Mouse (Mus musculus): ENCODE measurements around the gene Nell2. TPM values are rescaled to one million over a fixed set of nuclear protein-coding genes. Genes with fewer than 3 reads are reported as not detected.

The Nell2 gene
- total and polyA plus RNA-seq, 3 experiments = not detected

DNA sequence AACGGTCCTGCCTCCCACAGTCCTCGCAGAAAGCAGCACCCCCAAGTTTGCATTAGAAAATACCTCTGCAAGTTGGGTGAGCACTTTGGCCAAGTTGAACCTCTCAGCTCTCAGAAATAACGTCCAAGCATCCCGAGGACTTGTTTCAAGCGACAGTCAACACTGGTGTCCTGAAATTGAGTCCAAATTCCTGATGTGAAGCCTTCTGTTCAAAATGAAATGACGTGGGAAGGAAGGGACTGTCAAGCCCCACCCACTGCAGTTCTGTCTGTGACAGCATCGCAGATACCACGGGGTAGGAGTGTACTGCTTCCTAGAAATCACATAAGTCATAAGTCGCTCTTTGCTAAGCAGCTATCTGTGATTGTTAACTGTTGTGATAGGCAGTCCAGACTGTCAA, 342.9 kb downstream of the Nell2 start:
- H3K4me2 ChIP-seq (ENCODE audit: insufficient read depth, low read depth, poor library complexity, severe bottlenecking) = no peak overlapping the region
- dilution Hi-C loops (cut with MboI; ENCODE audit: extremely low pct_ligation_motif_present, extremely low pct_unique_long_range_greater_than_20kb, low sequenced_read_pairs) (no loop called here), in situ Hi-C loops (cut with MboI; ENCODE audit: low pct_ligation_motif_present, low pct_unique_long_range_greater_than_20kb, low sequenced_read_pairs) (no loop called here)
- TF ChIP-seq EP300 (IDR thresholded peaks at IDR 0.05; ENCODE audit: low read length) (no peak), ZMIZ1 (IDR thresholded peaks at IDR 0.05; ENCODE audit: low read depth, low read length) (no peak), ZNF384 (IDR thresholded peaks at IDR 0.05; ENCODE audit: low read depth, low read length) (no peak), MEF2A (IDR thresholded peaks at IDR 0.05; ENCODE audit: borderline replicate concordance, low read depth, low read length) (no peak), MAX (IDR thresholded peaks at IDR 0.05; ENCODE audit: low read length) (no peak), USF2 (conservative IDR thresholded peaks at IDR 0.05; ENCODE audit: low read depth, low read length) (no peak), KAT2A (IDR thresholded peaks at IDR 0.05; ENCODE audit: insufficient replicate concordance, low read length) (no peak), ZC3H11A (IDR thresholded peaks at IDR 0.05; ENCODE audit: low read depth, low read length) (no peak), CHD2 (IDR thresholded peaks at IDR 0.05; ENCODE audit: low read length) (no peak), MAZ (IDR thresholded peaks at IDR 0.05; ENCODE audit: low read depth, low read length) (no peak), SMC3 (IDR thresholded peaks at IDR 0.05; ENCODE audit: low read depth, low read length) (no peak), GABPA (IDR thresholded peaks at IDR 0.05; ENCODE audit: insufficient replicate concordance, low read depth, low read length) (no peak), MAFK (IDR thresholded peaks at IDR 0.05; ENCODE audit: insufficient replicate concordance, low read length) (no peak), JUND (conservative IDR thresholded peaks at IDR 0.05; ENCODE audit: low read depth, low read length) (no peak), MYC (IDR thresholded peaks at IDR 0.05; ENCODE audit: low read depth, low read length) (no peak)
- H3K4me3 ChIP-seq (replicated peaks in 1 of 3; ENCODE audit: low read depth in 2 of 3, low read length in 2 of 3, poor library complexity in 1 of 3) = no peak overlapping the region
- no peaks in the 10 kb centered on the region for H3K79me2 ChIP-seq (replicated peaks; ENCODE audit: control insufficient read depth, extremely low read depth, insufficient read depth, poor library complexity, severe bottlenecking)
- H3K27ac ChIP-seq (ENCODE audit: insufficient read depth, low read depth) = no peak overlapping the region
- H3K9me3 ChIP-seq (replicated peaks; ENCODE audit: low read length) = peaks cover 66% of the 10 kb centered on the region
- H3K27me3 ChIP-seq (replicated peaks) = no peaks in the 10 kb centered on the region
- no peaks in the 10 kb centered on the region for H3K4me1 ChIP-seq (ENCODE audit: control insufficient read depth in 1 of 2, insufficient read depth in 2 of 2)
- H3K36me3 ChIP-seq (replicated peaks in 1 of 2; ENCODE audit: control insufficient read depth in 1 of 2, insufficient read depth in 1 of 2, low read length in 1 of 2) = no peaks in the 10 kb centered on the region
- no peak for DNase-seq (ENCODE audit: extremely low read depth)
- no peak overlapping the region for H3K9ac ChIP-seq (ENCODE audit: insufficient read depth, low read depth)

DNA sequence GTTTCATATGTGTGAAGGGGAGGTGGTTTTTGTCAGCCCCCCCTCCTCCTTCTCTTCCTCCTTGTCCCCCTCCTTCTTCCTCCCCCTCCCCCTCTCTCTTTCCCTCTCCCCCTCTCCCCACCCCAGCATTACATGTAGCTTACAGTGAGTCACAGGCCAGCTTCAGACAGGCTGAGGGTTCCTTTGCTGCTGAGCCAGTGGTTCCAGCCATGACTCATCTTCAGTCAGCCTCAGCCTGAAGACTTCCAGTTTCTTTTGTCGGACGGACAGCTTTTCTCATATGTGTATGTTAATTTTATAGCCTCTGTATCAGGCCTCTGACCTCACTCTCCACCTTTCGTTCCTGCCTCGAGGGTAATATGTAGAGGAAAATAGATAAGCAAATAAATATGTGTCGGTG, 344.9 kb downstream of the Nell2 start:
- H3K27me3 ChIP-seq (replicated peaks) = no peaks in the 10 kb centered on the region
- no peaks in the 10 kb centered on the region for H3K79me2 ChIP-seq (replicated peaks; ENCODE audit: control insufficient read depth, extremely low read depth, insufficient read depth, poor library complexity, severe bottlenecking)
- in situ Hi-C loops (cut with MboI; ENCODE audit: low pct_ligation_motif_present, low pct_unique_long_range_greater_than_20kb, low sequenced_read_pairs) (no loop called here), dilution Hi-C loops (cut with MboI; ENCODE audit: extremely low pct_ligation_motif_present, extremely low pct_unique_long_range_greater_than_20kb, low sequenced_read_pairs) (no loop called here)
- TF ChIP-seq POLR2AphosphoS2 (IDR thresholded peaks at IDR 0.05; ENCODE audit: low read depth, low read length) = no peak
- no peak for TF ChIP-seq MAFK (IDR thresholded peaks at IDR 0.05; ENCODE audit: insufficient replicate concordance, low read length)
- no peak for TF ChIP-seq MYC (IDR thresholded peaks at IDR 0.05; ENCODE audit: low read depth, low read length)
- no peak for TF ChIP-seq GABPA (IDR thresholded peaks at IDR 0.05; ENCODE audit: insufficient replicate concordance, low read depth, low read length)
- no peak for TF ChIP-seq CHD2 (IDR thresholded peaks at IDR 0.05; ENCODE audit: low read length)
- TF ChIP-seq TCF12 (IDR thresholded peaks at IDR 0.05; ENCODE audit: low read depth, low read length) = no peak
- TF ChIP-seq NRF1 (IDR thresholded peaks at IDR 0.05; ENCODE audit: low read depth, low read length) = no peak
- no peak for TF ChIP-seq EP300 (IDR thresholded peaks at IDR 0.05; ENCODE audit: low read length)
- no peak for TF ChIP-seq MAZ (IDR thresholded peaks at IDR 0.05; ENCODE audit: low read depth, low read length)
- no peak for TF ChIP-seq MAX (IDR thresholded peaks at IDR 0.05; ENCODE audit: low read length)
- peaks cover 53% of the 10 kb centered on the region for H3K9me3 ChIP-seq (replicated peaks; ENCODE audit: low read length)
- H3K36me3 ChIP-seq (replicated peaks in 1 of 2; ENCODE audit: control insufficient read depth in 1 of 2, insufficient read depth in 1 of 2, low read length in 1 of 2) = no peaks in the 10 kb centered on the region
- H3K4me3 ChIP-seq (replicated peaks in 1 of 3; ENCODE audit: low read depth in 2 of 3, low read length in 2 of 3, poor library complexity in 1 of 3) = no peak overlapping the region
- H3K4me1 ChIP-seq (ENCODE audit: control insufficient read depth in 1 of 2, insufficient read depth in 2 of 2) = no peaks in the 10 kb centered on the region
- no peak overlapping the region for H3K27ac ChIP-seq (ENCODE audit: insufficient read depth, low read depth)
- H3K9ac ChIP-seq (ENCODE audit: insufficient read depth, low read depth) = no peak overlapping the region
- H3K4me2 ChIP-seq (ENCODE audit: insufficient read depth, low read depth, poor library complexity, severe bottlenecking) = no peak overlapping the region
- DNase-seq (ENCODE audit: extremely low read depth) = no peak

Measured in CH12.LX (cell line).